Mouse (Mus musculus) G1E (cell line): ENCODE measurements at regions not wholly inside any gene's neighbourhood (a gene's known extent, or its start where the extent isn't known, plus 50 kb on each side); places are given as distances from the start of the nearest gene placed in this dataset.

ENCODE experiments used
- ATAC-seq: 2 replicates; pipeline ENCODE4 v1.8.0; 2016; ENCODE audit warnings: mild to moderate bottlenecking; ENCODE audit not compliant: insufficient number of reproducible peaks, poor library complexity, low FRiP score, severe bottlenecking; ENCODE audit errors: extremely low read depth
- DNase-seq: peaks from one replicate; pipeline ENCODE4 v3.0.0; 2012; ENCODE audit warnings: low spot score
- H3K27me3 ChIP-seq: 2 replicates; pipeline ENCODE4 v1.6.1; 2012; ENCODE audit warnings: mild to moderate bottlenecking, low read length, inconsistent platforms; ENCODE audit not compliant: insufficient read depth
- H3K36me3 ChIP-seq: replicated peaks from 2 replicates; pipeline ENCODE3; 2012; ENCODE audit warnings: mild to moderate bottlenecking, inconsistent platforms
- H3K4me1 ChIP-seq: 2 replicates; pipeline ENCODE4 v1.6.1; 2012; ENCODE audit warnings: low read depth, low read length, inconsistent platforms, mixed read lengths; ENCODE audit not compliant: insufficient read depth
- H3K4me3 ChIP-seq: 2 replicates; pipeline ENCODE4 v1.5.1; 2012; ENCODE audit warnings: low read depth, mild to moderate bottlenecking, inconsistent platforms, low read length, moderate library complexity, mixed read lengths
- H3K9me3 ChIP-seq: replicated peaks from 2 replicates; pipeline ENCODE4 v1.6.1; 2012; ENCODE audit warnings: inconsistent platforms
- CTCF ChIP-seq: IDR thresholded peaks from 2 replicates; pipeline ENCODE4 v1.5.1; 2012; ENCODE audit warnings: low read depth, low read length, inconsistent platforms, mixed read lengths
- GATA1 ChIP-seq: IDR thresholded peaks from 2 replicates; pipeline ENCODE4 v1.6.1; 2012; ENCODE audit warnings: borderline replicate concordance, low read length, inconsistent platforms, mixed read lengths
- GATA2 ChIP-seq: IDR thresholded peaks from 2 replicates; pipeline ENCODE4 v1.6.1; 2012; ENCODE audit warnings: low read depth, low read length, inconsistent platforms, borderline replicate concordance
- POLR2AphosphoS5 ChIP-seq: IDR thresholded peaks from 2 replicates; pipeline ENCODE4 v1.6.1; 2012; ENCODE audit warnings: low read depth, low read length, inconsistent platforms; ENCODE audit not compliant: insufficient replicate concordance
- TAL1 ChIP-seq: conservative IDR thresholded peaks from 2 replicates; pipeline ENCODE4 v1.6.1; 2012; ENCODE audit warnings: low read depth, low read length, inconsistent platforms, mixed read lengths

GRCm38 (mm10) chr15:72101730-72102129 lies 1732.6 kb upstream of the Gm6569 start:
- no peaks in the 10 kb centered on the region for H3K4me1 ChIP-seq
- no peaks in the 10 kb centered on the region for H3K27me3 ChIP-seq
- no peak for DNase-seq
- no peak for ATAC-seq
- H3K9me3 ChIP-seq, result peaks cover 28% of the 10 kb centered on the region
- no peaks in the 10 kb centered on the region for H3K36me3 ChIP-seq
- TF ChIP-seq GATA2 (no peak), CTCF (no peak), TAL1 (no peak), GATA1 (no peak), POLR2AphosphoS5 (no peak)
- no peak overlapping the region for H3K4me3 ChIP-seq

GRCm38 (mm10) chr15:72105830-72106413 lies 1728.4 kb upstream of the Gm6569 start:
- no peaks in the 10 kb centered on the region for H3K27me3 ChIP-seq
- no peaks in the 10 kb centered on the region for H3K4me1 ChIP-seq
- ATAC-seq (no peak), DNase-seq (no peak)
- H3K4me3 ChIP-seq, result no peak overlapping the region
- no peaks in the 10 kb centered on the region for H3K36me3 ChIP-seq
- no peak for TF ChIP-seq GATA1
- TF ChIP-seq CTCF, result no peak
- no peak for TF ChIP-seq GATA2
- TF ChIP-seq TAL1, result no peak
- TF ChIP-seq POLR2AphosphoS5, result no peak
- peaks cover 28% of the 10 kb centered on the region for H3K9me3 ChIP-seq

GRCm38 (mm10) chr15:72110520-72110919 lies 1723.8 kb upstream of the Gm6569 start:
- no peak for DNase-seq
- TF ChIP-seq GATA2, result no peak
- no peak for TF ChIP-seq GATA1
- TF ChIP-seq TAL1, result no peak
- TF ChIP-seq CTCF, result no peak

GRCm38 (mm10) chr15:72116772-72117171 lies 1717.6 kb upstream of the Gm6569 start:
- Histone ChIP-seq H3K4me1 (no peaks in the 10 kb centered on the region), H3K4me3 (no peak overlapping the region), H3K27me3 (no peaks in the 10 kb centered on the region), H3K36me3 (no peaks in the 10 kb centered on the region), H3K9me3 (peaks cover 13% of the 10 kb centered on the region)
- DNase-seq (no peak), ATAC-seq (no peak)
- no peak for TF ChIP-seq TAL1
- no peak for TF ChIP-seq POLR2AphosphoS5
- no peak for TF ChIP-seq GATA2

More at GRCm38 (mm10) chr15:72110520-72110919, 1723.8 kb upstream of the Gm6569 start:
- Histone ChIP-seq H3K4me1 (no peaks in the 10 kb centered on the region), H3K4me3 (no peak overlapping the region), H3K9me3 (peaks cover 14% of the 10 kb centered on the region), H3K27me3 (no peaks in the 10 kb centered on the region), H3K36me3 (no peaks in the 10 kb centered on the region)
- no peak for ATAC-seq

GRCm38 (mm10) chr15:72134226-72134625 lies 1700.1 kb upstream of the Gm6569 start:
- ATAC-seq (no peak), DNase-seq (no peak)
- Histone ChIP-seq H3K36me3 (no peaks in the 10 kb centered on the region), H3K4me1 (no peaks in the 10 kb centered on the region), H3K27me3 (no peaks in the 10 kb centered on the region), H3K9me3 (peaks cover 2% of the 10 kb centered on the region; the same call in 1 of the 2 replicates), H3K4me3 (no peak overlapping the region)
- no peak for TF ChIP-seq CTCF
- no peak for TF ChIP-seq GATA1
- TF ChIP-seq POLR2AphosphoS5, result no peak

GRCm38 (mm10) chr15:72135992-72136617 lies 1698.3 kb upstream of the Gm6569 start:
- no peaks in the 10 kb centered on the region for H3K27me3 ChIP-seq
- DNase-seq (no peak), ATAC-seq (no peak)
- no peaks in the 10 kb centered on the region for H3K4me1 ChIP-seq
- peaks cover 2% of the 10 kb centered on the region; the same call in 1 of the 2 replicates for H3K9me3 ChIP-seq
- H3K4me3 ChIP-seq, result no peak overlapping the region
- TF ChIP-seq TAL1 (no peak), GATA2 (no peak), CTCF (no peak), GATA1 (no peak), POLR2AphosphoS5 (no peak)
- no peaks in the 10 kb centered on the region for H3K36me3 ChIP-seq
